Mouse (Mus musculus) gastrocnemius, adult 8-10 months (tissue): ENCODE measurements at regions not wholly inside any gene's neighbourhood (a gene's known extent, or its start where the extent isn't known, plus 50 kb on each side); places are given as distances from the start of the nearest gene placed in this dataset.
A peak's percentile ranks its signal among the peaks of the same experiment; 100 is the strongest.

Experiments
- DNase-seq, 2 experiments: peaks; one replicate each; pipeline ENCODE4 v3.0.0; 2022; ENCODE audit warnings: low spot score in 2 of 2

GRCm38 (mm10) chr2:169450801-169451200 lies 136.7 kb downstream of the Gm11011 start:
- DNase-seq: no peak

DNA sequence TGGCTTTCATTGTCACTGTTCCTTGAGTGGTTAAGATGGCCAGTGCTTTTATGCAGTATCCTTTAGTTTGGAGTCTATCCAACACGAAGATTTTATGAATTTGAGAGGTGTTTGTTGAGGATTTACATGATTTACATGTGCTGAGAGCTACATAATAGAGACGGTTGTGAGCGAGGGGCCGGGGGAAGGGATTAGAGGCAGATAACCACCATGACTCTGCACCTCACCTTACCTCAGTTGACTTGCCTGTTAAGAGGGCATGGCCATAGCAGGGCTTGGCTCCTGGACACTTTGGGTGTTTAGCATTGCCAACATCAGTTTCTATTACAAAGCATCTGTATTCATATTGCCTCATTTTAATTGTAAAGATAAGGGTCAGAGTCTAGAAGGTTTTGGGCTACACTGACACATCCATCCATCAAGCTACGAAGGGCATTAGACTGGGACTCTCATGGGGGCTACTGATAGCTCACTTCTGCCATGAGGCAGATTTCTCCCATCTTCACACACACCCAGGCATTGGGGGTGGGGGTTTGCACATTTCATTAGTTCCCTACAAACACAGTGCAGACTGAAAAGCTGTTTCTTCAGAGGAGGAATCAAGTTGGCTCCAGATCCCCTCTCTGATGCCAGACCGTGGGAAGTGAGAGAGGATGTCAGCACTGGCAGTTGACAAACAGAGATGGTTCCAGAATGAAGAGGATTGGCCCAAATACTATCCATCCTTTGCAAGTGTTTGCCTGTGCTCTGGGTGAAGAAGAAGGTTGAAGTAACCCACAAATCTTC lies 139.9 kb downstream of the Gm11011 start:
- DNase-seq: no peak

GRCm38 (mm10) chr2:169445877-169446276 lies 141.7 kb downstream of the Gm11011 start:
- DNase-seq: no peak

GRCm38 (mm10) chr2:169445371-169445770 lies 142.2 kb downstream of the Gm11011 start:
- DNase-seq: no peak

DNA sequence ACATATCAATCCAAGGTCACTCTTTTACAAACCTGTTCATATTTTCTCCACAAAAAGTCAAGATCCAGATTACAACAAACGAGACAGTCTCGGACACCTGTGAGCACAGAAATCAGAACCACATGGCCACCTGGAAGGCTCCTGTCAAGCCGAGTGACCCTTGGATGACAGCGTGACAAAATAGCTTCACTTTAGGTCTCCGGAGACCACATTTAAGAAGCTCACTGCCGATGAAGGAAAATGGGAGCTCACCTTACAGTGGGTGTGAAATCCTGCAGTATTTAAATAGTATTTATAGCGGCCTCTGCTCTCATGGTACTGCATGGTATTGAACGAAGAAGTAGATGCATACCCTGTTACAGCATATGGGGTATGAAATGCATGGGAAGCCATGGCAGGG lies 144.3 kb downstream of the Gm11011 start:
- no peak for DNase-seq

DNA sequence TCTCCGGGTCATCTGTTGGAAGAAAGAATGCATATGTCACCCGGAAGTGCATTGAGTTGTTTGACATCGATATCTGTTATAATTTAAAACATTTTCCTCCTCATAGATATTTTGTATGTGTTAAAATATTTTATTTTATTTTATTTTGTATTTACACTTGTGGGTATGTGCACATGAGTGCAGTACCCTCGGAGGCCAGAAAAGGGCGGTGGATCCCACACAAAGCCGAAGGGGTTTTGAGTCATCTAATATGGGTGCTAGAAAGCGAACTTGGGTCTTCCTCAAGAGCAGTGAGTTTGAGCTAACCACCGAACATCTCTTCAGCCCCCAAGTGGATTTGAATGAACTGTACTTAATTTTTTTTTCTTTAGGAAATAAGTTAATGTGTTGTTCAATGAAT lies 156.0 kb downstream of the Gm11011 start:
- DNase-seq: no peak

DNA sequence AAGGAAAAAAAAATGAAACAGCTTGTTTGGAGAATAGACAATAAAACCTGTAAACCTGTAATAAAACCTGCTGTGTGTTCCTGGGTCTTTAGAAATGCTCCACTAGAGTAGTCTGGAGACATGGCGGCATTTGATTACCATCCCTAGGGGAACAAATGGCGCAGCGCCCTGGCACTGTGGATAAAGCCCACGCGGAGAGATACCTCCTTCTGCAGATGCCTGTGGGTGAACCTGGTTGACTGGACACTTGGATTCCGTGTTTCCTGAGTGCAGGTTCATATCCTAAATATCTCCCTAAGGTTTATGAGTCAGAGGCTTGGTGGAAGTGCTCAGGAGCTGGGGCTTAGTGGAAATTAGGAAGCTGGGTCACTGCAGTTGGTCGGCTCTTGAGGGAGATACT lies 158.1 kb downstream of the Gm11011 start:
- no peak for DNase-seq

- DNase-seq: no peak
Observed at GRCm38 (mm10) chr2:169424166-169424920, 163.2 kb downstream of the Gm11011 start.

GRCm38 (mm10) chr2:169412361-169412760 lies 175.2 kb downstream of the Gm11011 start:
- DNase-seq: no peak

DNA sequence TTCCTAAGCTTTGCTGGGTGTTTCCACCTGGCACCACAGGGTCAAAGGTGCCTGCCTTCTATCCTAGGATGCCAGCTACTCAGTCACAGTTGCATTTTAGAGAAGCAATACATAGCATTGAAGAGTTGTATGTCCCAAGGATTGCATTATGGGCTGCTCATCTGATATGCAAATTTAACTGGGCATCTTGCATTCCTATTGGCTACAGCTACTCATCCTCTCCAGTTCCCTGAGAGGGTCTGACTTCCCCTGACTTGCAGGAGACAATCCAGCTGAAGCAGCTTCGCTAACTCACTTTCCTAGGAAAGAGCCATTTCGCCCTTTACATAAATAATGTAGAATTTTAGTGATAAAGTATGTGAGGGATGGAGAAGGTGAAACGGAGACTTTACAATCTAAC lies 177.5 kb downstream of the Gm11011 start:
- no peak for DNase-seq

- DNase-seq: no peak
Observed at GRCm38 (mm10) chr2:169404908-169405690, 182.4 kb downstream of the Gm11011 start.

DNA sequence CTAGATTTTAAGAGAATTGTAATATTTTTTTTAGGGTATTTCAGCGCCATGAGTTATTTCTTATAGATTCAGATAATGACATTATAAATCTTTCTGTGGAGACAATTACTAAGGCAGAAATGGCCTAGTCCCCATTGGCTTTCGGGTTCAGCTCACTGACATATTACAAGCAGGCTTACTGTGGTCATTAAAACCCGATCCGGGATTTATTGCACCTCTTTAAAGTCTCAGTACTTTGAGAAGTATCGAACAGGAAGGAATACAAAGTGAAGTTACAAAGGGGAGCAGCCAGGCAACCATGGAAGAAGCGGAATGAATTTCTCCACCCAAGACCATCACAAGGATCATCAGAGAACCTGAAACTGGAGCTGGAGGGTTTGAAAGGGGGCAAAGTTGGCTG lies 189.8 kb downstream of the Gm11011 start:
- DNase-seq: no peak

GRCm38 (mm10) chr2:169397013-169397412 lies 190.5 kb downstream of the Gm11011 start:
- peak; percentile 3 to 17 for DNase-seq

DNA sequence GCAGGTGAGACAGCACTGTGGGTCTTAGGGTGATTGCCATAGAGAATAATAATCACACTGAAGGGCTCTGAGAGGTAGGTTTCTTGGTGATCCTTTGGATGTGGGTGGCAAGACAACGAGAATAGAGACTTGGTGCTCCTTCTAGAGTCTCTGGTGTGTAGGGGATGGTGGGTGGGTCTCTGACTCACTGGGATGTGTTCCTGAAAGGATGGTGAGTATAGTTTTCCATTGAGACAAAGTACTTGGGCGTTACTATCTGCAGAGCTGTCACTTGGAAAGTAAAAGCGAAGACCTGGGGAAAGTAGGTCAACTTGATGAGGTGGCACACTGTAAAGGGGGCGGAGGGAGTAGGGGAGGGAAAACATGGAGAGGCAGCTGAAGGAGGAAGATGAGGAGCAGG lies 191.3 kb downstream of the Gm11011 start:
- DNase-seq: no peak

DNA sequence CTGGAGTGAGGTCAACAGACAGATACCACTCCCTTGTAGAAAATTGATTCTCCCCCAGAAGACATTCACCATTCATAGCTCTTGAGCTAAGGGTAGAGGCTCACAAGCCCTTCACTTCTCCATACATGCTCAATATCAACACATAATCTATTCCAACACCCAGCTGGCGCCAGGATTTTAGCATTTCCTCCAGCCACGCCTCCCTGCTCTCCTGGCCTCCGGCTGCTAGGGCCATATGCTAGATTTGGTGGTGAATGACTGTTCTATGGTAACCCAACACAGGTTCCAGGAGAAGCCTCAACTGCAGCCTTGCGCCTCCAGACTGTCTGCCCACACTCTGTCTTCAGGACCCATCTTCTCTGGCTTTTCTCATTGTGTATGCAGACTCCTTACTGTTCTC lies 197.9 kb downstream of the Gm11011 start:
- DNase-seq: no peak

DNA sequence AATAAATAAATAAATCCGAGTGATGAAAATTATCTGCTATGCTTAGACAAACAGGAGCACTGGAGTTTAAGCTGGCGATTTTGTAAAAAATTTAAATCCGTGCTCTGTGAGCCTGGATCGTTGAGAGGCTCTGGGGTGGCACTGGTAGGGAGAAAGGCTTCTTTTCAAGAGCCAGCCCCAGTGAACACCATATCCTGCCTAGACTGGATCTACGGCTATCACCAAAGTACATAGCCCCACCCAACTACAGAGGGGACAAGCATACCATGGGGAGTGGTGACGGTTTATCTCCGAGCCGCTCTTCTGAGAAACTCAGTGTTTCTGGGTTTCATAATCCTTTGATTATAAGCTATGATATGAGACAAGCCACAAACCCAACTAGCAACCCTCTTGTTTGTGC lies 199.0 kb downstream of the Gm11011 start:
- no peak for DNase-seq

DNA sequence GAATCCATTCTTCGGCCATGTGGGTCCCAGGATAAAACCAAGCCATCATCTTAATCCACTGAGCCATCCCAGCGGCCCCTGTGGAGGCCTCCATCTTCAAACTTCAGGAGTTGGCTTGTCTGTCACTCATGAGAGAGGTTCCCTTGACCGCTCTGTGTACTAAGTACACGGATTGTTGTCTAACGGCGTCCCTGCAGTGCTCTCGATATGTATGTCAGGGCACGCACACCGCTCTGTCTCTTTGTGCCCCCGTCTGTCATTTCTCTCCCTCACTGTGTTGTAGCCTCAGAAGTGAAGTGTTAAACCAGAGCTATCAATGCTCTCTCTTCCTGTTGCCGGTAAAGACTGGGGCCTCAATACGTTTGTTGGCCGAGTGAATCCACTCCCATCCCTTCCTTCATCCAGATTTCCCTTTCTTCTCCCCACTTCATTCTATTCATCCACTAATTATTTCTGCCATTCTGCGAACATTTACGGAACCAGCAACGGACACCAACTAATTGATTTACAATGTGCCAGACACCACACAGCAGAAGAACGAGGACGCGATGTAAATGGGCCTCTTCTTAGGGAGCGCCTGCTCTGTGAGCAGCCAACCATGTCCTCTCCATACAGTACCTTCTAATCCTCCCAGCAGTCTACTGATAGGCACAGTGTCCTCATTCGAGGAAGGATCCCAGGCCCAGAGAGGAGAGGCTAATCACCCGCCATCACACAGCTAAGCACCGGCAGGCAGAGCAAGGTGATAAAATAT lies 199.6 kb downstream of the Gm11011 start:
- no peak for DNase-seq

- no peak for DNase-seq
Observed at GRCm38 (mm10) chr2:169383701-169384100, 203.8 kb downstream of the Gm11011 start.

GRCm38 (mm10) chr2:169373069-169373468 lies 214.5 kb downstream of the Gm11011 start:
- no peak for DNase-seq

- DNase-seq: no peak
Observed at GRCm38 (mm10) chr2:169365046-169365445, 222.5 kb downstream of the Gm11011 start.

- peak in 1 of 2 experiments; percentile 12 for DNase-seq
Observed at GRCm38 (mm10) chr2:169360272-169360671, 227.3 kb downstream of the Gm11011 start.
